Mouse (Mus musculus): ENCODE results near the gene Tnfaip3. TPM values are rescaled to one million over a fixed set of nuclear protein-coding genes. Genes with fewer than 3 reads are reported as not detected.

The Tnfaip3 gene
- polyA plus RNA-seq, 1 experiment from 2014 or later: 2.4 TPM

DNA sequence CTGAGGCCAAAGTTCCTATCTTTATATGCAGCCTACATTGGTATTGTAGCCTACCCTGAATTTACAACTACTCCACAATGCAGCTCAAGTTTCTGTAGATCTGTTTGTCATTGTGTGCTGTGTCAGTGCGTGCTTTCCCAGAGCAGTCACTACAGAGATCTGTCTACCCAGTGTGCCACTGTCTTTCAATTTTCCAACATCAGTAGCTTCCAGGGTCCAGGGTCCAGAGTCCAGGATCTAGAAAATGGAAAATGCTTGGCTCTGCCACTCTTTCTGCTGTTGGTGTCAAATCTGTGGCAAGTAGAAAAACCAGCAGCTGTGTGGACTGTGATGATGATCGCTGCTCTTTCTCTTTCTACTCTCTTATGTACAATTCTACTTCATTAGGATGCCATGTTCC, 24.7 kb upstream of the Tnfaip3 start:
- no peak overlapping the region for H3K27ac ChIP-seq
- no peak for ATAC-seq (replicated peaks; ENCODE audit: insufficient number of reproducible peaks, insufficient read depth, low FRiP score, low read depth)
- H3K4me1 ChIP-seq (replicated peaks): no peaks in the 10 kb centered on the region
- no peaks in the 10 kb centered on the region; the same call in 1 of the 2 replicates for H3K27me3 ChIP-seq
- H3K9ac ChIP-seq: no peak overlapping the region
- no peak overlapping the region for H3K4me2 ChIP-seq
- no peaks in the 10 kb centered on the region for H3K9me3 ChIP-seq (replicated peaks)
- H3K36me3 ChIP-seq: no peaks in the 10 kb centered on the region
- no peak overlapping the region for H3K4me3 ChIP-seq
- 85% methylated on average over 2 of the region's 2 CpGs for WGBS

DNA sequence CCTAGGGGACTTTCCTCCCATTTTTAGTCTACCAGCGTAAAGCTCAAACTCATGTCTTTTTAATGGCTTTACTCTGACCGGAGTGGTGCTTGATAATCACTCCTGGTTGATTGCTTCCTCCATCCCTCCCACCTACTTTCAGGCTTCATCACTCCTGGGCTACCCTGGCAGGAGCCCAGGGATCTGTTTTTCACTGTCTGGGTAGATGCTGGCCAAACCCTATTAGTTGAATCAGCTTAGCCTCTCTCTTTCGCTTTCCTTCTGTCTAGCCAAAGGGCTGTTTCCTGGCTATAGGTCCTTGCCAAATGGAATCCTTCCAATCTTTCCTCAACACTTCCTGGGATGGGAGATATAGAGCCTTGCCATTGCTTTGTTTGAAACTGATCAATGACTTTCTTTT, 19.3 kb upstream of the Tnfaip3 start:
- H3K4me1 ChIP-seq (replicated peaks): 0 out of 2 replicates have a peak, but pooled peaks cover 3% of the 10 kb centered on the region
- WGBS: 30% methylated on average over 3 of the region's 3 CpGs
- peak; percentile 66; the same call in 1 of the 2 replicates for ATAC-seq (replicated peaks; ENCODE audit: insufficient number of reproducible peaks, insufficient read depth, low FRiP score, low read depth)

DNA sequence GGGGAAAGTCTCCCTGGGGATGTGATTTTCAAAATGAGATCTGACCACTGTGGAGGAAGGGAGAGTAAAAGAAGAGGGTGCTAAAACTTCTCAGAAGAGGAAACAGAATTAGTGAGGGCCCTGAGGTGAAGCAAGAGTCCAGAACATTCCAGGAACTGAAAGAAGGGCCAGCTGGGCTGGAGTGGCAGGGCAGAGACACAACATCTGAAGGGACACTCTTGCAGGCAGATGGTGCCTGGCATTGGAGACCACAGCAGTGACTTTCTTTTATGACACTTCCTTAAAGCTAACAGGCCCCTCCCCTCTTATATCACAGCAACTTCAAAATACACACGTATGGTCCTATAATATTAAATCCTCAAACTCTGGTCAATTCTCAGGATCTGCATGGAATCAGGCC, 18.2 kb upstream of the Tnfaip3 start:
- H3K27ac ChIP-seq: no peak overlapping the region
- H3K9ac ChIP-seq: no peak overlapping the region
- WGBS: 74% methylated on average over 1 of the region's 1 CpGs
- 0 out of 2 replicates have a peak, but pooled peaks cover 3% of the 10 kb centered on the region for H3K4me1 ChIP-seq (replicated peaks)
- H3K27me3 ChIP-seq: no peaks in the 10 kb centered on the region
- H3K4me3 ChIP-seq: no peak overlapping the region
- H3K36me3 ChIP-seq: no peaks in the 10 kb centered on the region
- no peak overlapping the region for H3K4me2 ChIP-seq
- ATAC-seq (replicated peaks; ENCODE audit: insufficient number of reproducible peaks, insufficient read depth, low FRiP score, low read depth): no peak
- no peaks in the 10 kb centered on the region for H3K9me3 ChIP-seq (replicated peaks)

More for the DNA sequence above, 19.3 kb upstream of the Tnfaip3 start:
- H3K36me3 ChIP-seq: no peaks in the 10 kb centered on the region
- H3K9me3 ChIP-seq (replicated peaks): no peaks in the 10 kb centered on the region
- H3K4me2 ChIP-seq: no peak overlapping the region
- H3K9ac ChIP-seq: no peak overlapping the region
- H3K4me3 ChIP-seq: no peak overlapping the region
- H3K27me3 ChIP-seq: no peaks in the 10 kb centered on the region
- H3K27ac ChIP-seq: no peak overlapping the region

DNA sequence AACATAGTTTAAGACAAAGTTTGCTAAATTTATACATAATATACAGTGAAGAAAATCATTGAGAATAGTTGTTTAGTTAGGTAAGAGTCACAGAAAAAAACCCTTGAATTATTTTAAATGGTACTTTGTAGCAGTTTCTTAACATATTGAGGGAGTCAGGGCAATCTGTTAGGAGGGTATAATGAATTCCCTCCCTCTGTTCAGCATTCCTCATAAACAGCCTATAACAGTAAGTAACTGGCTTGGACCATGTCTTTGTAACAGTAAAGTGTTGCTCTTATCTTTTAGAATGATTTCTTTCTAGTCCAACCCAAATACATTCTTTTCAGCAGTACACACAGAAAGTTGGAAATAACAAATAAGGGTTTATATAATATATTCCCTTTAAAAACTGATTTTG, 16.4 kb upstream of the Tnfaip3 start:
- Histone ChIP-seq H3K4me2 (no peak overlapping the region), H3K27me3 (no peaks in the 10 kb centered on the region), H3K9me3 (replicated peaks) (no peaks in the 10 kb centered on the region), H3K27ac (no peak overlapping the region), H3K4me3 (no peak overlapping the region), H3K9ac (no peak overlapping the region), H3K4me1 (replicated peaks) (0 out of 2 replicates have a peak, but pooled peaks cover 3% of the 10 kb centered on the region), H3K36me3 (no peaks in the 10 kb centered on the region)
- no peak for ATAC-seq (replicated peaks; ENCODE audit: insufficient number of reproducible peaks, insufficient read depth, low FRiP score, low read depth)

DNA sequence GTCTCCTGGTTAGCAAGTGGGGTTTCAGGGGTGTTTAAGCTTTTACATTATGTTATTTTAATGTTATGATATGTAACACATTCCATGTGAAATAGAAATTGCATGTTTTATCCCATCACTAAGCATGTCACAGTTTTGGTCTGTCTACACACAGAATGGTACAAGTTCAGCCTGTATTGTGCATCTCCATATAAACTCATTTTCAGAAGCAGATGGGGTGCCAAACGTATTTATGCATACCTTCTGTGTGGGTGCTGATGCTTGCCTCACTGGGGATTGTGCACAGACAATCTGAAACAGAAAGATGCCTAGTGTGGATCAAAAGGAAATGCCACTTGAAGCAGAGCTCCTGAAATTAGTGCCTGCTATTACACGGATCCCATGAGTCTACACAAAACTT, 15.2 kb upstream of the Tnfaip3 start:
- no peak overlapping the region for H3K4me3 ChIP-seq
- H3K4me2 ChIP-seq: no peak overlapping the region
- H3K27me3 ChIP-seq: no peaks in the 10 kb centered on the region
- no peak overlapping the region for H3K9ac ChIP-seq
- no peaks in the 10 kb centered on the region for H3K36me3 ChIP-seq
- ATAC-seq (replicated peaks; ENCODE audit: insufficient number of reproducible peaks, insufficient read depth, low FRiP score, low read depth): no peak
- no peaks in the 10 kb centered on the region for H3K9me3 ChIP-seq (replicated peaks)
- 0 out of 2 replicates have a peak, but pooled peaks cover 3% of the 10 kb centered on the region for H3K4me1 ChIP-seq (replicated peaks)
- H3K27ac ChIP-seq: no peak overlapping the region
- WGBS: 75% methylated on average over 2 of the region's 2 CpGs

DNA sequence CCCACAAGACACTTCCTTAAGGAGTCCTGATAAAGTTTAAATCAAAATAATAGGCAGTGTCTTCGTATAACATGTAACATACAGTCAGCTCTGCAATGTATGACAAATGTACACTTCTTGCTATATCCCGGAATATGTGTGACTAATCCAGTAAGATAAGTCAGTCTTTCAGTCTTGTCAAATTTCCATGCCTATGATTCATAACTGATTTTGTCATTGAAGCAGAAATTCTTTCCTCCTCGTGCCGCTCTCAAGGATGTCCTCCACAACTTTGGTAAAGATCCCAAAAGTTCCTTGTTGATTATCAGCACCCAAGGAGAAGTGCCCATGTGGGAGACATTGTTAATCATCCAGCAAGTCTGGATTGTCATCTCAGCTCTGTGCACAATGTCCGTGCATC, 11.3 kb upstream of the Tnfaip3 start:
- Histone ChIP-seq H3K4me3 (no peak overlapping the region), H3K9me3 (replicated peaks) (no peaks in the 10 kb centered on the region), H3K9ac (no peak overlapping the region), H3K4me2 (no peak overlapping the region), H3K4me1 (replicated peaks) (no peaks in the 10 kb centered on the region), H3K27ac (no peak overlapping the region), H3K27me3 (no peaks in the 10 kb centered on the region), H3K36me3 (no peaks in the 10 kb centered on the region)
- no peak for ATAC-seq (replicated peaks; ENCODE audit: insufficient number of reproducible peaks, insufficient read depth, low FRiP score, low read depth)
- WGBS: 81% methylated on average over 5 of the region's 5 CpGs

DNA sequence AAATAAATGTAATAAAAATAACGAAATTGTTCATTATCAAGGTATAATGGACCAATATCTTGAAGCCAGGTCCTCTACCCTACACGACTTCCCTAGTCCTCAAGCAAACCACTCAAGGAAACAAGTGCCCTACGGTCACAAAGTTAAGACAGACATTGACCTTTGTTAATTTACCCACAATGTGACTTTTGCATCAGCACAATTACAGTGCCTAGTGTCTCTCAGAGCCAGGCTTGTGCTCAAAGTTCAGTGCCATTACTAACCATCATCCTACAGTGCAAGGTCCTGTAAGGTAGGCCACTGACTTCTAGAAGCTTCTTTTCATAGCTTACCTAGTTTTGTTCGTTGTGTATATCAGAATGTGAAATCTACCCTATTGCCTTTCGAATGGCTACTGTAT, 8.9 kb upstream of the Tnfaip3 start:
- no peak for ATAC-seq (replicated peaks; ENCODE audit: insufficient number of reproducible peaks, insufficient read depth, low FRiP score, low read depth)
- H3K27ac ChIP-seq: no peak overlapping the region
- H3K4me3 ChIP-seq: no peak overlapping the region
- H3K4me1 ChIP-seq (replicated peaks): no peaks in the 10 kb centered on the region
- H3K9ac ChIP-seq: no peak overlapping the region
- WGBS: 82% methylated on average over 5 of the region's 5 CpGs
- no peak overlapping the region for H3K4me2 ChIP-seq
- no peaks in the 10 kb centered on the region for H3K27me3 ChIP-seq
- H3K36me3 ChIP-seq: no peaks in the 10 kb centered on the region
- no peaks in the 10 kb centered on the region for H3K9me3 ChIP-seq (replicated peaks)

DNA sequence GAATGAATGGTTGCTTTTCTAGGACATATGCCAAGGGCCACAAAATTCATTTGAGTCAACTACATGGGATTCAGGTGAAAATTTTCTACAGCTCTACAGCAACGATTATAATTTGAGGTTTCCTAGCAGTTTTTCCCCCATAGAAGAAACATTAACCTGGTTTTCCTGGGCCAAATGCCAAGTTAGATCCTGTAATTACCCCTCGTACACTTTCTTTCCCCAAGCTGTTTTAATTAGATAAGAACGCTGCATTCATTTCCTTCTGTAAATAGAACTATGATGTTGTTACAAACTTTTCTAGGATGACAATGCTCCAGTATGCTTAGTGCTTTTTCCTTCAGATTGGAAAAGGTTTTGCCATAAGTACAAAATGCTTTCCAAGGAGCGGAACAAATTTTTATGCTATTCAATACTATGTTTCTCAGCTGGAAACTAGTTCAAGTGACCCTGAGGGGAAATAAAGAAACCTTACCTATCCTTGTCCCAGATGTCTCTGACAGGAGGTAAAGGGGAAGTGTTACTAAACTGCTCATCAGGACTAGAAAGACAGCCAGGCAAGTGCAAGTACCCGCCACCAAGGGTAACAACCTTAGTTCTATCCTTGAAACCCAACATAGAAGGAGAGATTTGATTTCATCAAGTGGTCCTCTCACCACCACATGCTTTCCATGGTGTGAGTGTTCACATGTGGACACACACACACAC, 8.3 kb upstream of the Tnfaip3 start:
- H3K4me3 ChIP-seq: no peak overlapping the region
- no peak overlapping the region for H3K27ac ChIP-seq
- no peak for ATAC-seq (replicated peaks; ENCODE audit: insufficient number of reproducible peaks, insufficient read depth, low FRiP score, low read depth)
- H3K9ac ChIP-seq: no peak overlapping the region
- no peaks in the 10 kb centered on the region for H3K9me3 ChIP-seq (replicated peaks)
- no peak overlapping the region for H3K4me2 ChIP-seq
- H3K27me3 ChIP-seq: no peaks in the 10 kb centered on the region
- 63% methylated on average over 5 of the region's 5 CpGs for WGBS
- no peaks in the 10 kb centered on the region for H3K4me1 ChIP-seq (replicated peaks)
- H3K36me3 ChIP-seq: no peaks in the 10 kb centered on the region

DNA sequence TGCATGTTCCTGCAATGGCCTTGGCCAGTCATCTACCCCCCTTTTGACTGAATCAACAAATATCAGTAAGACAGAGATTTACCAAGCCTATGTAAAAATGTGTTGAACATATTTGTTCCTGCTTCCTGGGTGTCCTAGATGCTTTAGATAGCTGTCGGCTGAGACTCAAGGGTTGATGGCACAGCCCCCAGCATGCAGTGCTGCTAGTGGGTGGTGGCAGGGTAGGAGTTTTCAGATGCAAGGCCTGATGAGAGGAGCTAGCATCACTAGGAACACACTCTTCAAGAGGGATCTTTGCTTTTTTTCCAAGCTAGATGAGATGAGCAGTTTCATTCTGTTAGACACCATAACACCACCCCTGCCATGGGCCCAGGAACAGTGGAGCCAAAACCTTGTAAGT, 6.8 kb upstream of the Tnfaip3 start:
- no peak overlapping the region for H3K4me2 ChIP-seq
- H3K4me1 ChIP-seq (replicated peaks): no peaks in the 10 kb centered on the region
- H3K9me3 ChIP-seq (replicated peaks): no peaks in the 10 kb centered on the region
- ATAC-seq (replicated peaks; ENCODE audit: insufficient number of reproducible peaks, insufficient read depth, low FRiP score, low read depth): no peak
- WGBS: 77% methylated on average over 1 of the region's 1 CpGs
- H3K27me3 ChIP-seq: no peaks in the 10 kb centered on the region
- no peaks in the 10 kb centered on the region for H3K36me3 ChIP-seq
- H3K27ac ChIP-seq: no peak overlapping the region
- H3K4me3 ChIP-seq: no peak overlapping the region
- H3K9ac ChIP-seq: no peak overlapping the region

DNA sequence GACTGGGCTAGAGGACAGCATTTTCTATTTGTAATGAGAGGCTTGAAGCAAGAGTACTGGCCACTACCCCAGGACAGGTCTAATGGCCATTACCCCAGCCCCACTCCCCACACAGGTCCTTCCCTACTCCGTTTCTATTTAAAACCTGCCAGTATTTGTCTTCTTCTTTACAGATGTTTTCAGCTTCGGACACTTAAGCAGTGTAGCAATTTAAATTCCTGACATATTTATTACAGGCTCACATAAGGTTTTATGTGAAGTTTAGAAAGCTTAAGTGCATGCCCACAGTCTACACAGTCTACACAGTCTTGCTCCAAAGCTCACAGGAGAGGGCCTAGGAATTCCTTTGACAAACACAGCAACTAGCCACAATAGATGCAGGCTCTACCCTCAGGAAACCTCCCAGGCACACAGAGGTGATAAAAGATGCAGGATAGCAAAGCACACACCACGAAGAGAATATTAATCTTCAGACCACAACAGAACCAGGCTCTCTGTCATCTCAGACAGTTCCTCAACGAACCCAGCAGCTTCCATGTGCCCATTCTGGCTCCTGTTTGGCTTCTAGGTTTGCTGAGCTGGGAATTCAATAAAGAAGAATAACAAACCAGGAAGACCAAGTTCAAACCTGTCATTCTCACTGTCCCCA, 1.5 kb upstream of the Tnfaip3 start:
- no peak overlapping the region for H3K4me2 ChIP-seq
- ATAC-seq (replicated peaks; ENCODE audit: insufficient number of reproducible peaks, insufficient read depth, low FRiP score, low read depth): no peak
- no peaks in the 10 kb centered on the region for H3K36me3 ChIP-seq
- 32% methylated on average over 4 of the region's 4 CpGs for WGBS
- no peaks in the 10 kb centered on the region for H3K27me3 ChIP-seq
- H3K9ac ChIP-seq: no peak overlapping the region
- H3K4me3 ChIP-seq: no peak overlapping the region
- H3K9me3 ChIP-seq (replicated peaks): no peaks in the 10 kb centered on the region
- H3K4me1 ChIP-seq (replicated peaks): peaks cover 17% of the 10 kb centered on the region
- H3K27ac ChIP-seq: 0 out of 2 replicates have a peak overlapping the region, but pooled peaks have one; percentile 55

DNA sequence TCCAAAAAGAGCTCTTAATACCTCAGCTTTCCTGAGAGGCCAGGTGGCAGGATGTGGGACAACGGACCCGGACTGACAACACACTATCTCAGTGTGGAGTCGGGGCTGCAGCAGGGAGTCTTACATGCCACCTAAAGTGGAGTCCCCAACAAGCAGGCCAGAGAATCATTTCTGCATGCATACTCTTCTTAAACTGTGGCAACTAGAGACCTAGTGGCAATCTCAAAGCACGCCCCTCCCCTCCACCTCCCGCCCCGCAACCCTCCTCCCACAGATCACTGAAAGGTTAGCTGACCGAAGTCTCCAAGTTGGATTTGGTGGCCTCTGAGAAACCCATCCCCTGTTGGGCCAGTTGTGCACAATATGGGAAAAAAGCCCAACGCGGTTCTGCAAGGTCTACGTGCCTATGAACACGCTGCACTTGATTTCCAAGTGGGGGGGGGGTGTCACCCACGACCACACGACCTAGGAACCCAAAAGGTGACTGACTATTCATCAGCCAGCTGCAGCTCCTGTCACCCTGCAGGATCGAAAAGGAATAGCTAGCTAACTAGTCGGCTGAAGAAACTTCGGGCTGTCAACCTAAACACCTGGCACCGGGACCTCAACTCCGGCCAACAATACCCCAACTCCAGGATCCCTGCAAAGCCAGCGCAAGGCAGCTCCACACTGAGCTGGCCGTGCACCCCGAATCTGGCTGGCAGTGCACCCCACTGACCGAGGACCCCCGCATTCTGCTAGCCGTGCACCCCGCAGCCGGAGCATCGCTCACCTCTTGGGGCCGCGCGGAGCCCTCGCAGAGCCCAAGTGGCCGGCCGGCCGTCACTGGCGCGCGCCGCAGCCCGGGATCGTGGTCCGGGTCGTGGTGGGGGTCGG, 838 bp downstream of the Tnfaip3 start:
- peak overlapping the region; percentile 97 for H3K4me3 ChIP-seq
- H3K9ac ChIP-seq: peak overlapping the region; percentile 92
- ATAC-seq (replicated peaks; ENCODE audit: insufficient number of reproducible peaks, insufficient read depth, low FRiP score, low read depth): no peak; the same call in 1 of the 2 replicates
- no peaks in the 10 kb centered on the region for H3K27me3 ChIP-seq
- peak overlapping the region; percentile 86 for H3K27ac ChIP-seq
- no peaks in the 10 kb centered on the region for H3K9me3 ChIP-seq (replicated peaks)
- H3K4me1 ChIP-seq (replicated peaks): peaks cover 17% of the 10 kb centered on the region
- no peaks in the 10 kb centered on the region for H3K36me3 ChIP-seq
- WGBS: under 1% methylated on average over 40 of the region's 43 CpGs
- H3K4me2 ChIP-seq: peak overlapping the region; percentile 78

All from heart, embryonic 15.5 days (tissue).